Mouse (Mus musculus) limb, embryonic 10.5 days (tissue): ENCODE results near the gene Upk1a. TPM values are rescaled to one million over a fixed set of nuclear protein-coding genes. Genes with fewer than 3 reads are reported as not detected.
A peak's percentile ranks its signal among the peaks of the same experiment; 100 is the strongest.

Source experiments
- DNase-seq: peaks from one replicate; pipeline ENCODE4 v3.0.0-alpha.2; 2017; ENCODE audit warnings: low spot score
- H3K27ac ChIP-seq: fragments of 300-500 bp; sonication (generic); 2 replicates; pipeline ENCODE4 v1.5.1; 2016; ENCODE audit warnings: mild to moderate bottlenecking
- H3K27me3 ChIP-seq: fragments of 300-500 bp; sonication (generic); 2 replicates; pipeline ENCODE4 v1.6.1; 2016; ENCODE audit warnings: low read depth, mild to moderate bottlenecking; ENCODE audit not compliant: poor library complexity, severe bottlenecking
- H3K36me3 ChIP-seq: fragments of 300-500 bp; sonication (generic); 2 replicates; pipeline ENCODE4 v1.6.1; 2016; ENCODE audit warnings: mild to moderate bottlenecking, moderate library complexity
- H3K4me1 ChIP-seq: fragments of 300-500 bp; sonication (generic); 2 replicates; pipeline ENCODE4 v1.6.1; 2016
- H3K4me3 ChIP-seq: fragments of 300-500 bp; sonication (generic); 2 replicates; pipeline ENCODE4 v1.5.1; 2016; ENCODE audit warnings: mild to moderate bottlenecking, moderate library complexity
- H3K9me3 ChIP-seq: fragments of 300-500 bp; sonication (generic); replicated peaks from 2 replicates; pipeline ENCODE4 v1.6.1; 2016; ENCODE audit warnings: mild to moderate bottlenecking
- WGBS: fragments of 180-500 bp; shearing (Covaris S2); methylation state at CpG from one replicate; pipeline ENCODE4 v1.1.7; 2016; 5-methylcytosine and 5-hydroxymethylcytosine counted together
- polyA plus RNA-seq: library from polyadenylated mRNA; unstranded; fragments of >200 nt; fragmentation: Nextera tagmentation; extraction: Ambion mirVana; gene quantifications from 2 replicates; pipeline ENCODE4 v1.2.1, GENCODE M21; 2016

Gene Upk1a
- polyA plus RNA-seq, 1 experiment from 2014 or later = 7.9 TPM

DNA sequence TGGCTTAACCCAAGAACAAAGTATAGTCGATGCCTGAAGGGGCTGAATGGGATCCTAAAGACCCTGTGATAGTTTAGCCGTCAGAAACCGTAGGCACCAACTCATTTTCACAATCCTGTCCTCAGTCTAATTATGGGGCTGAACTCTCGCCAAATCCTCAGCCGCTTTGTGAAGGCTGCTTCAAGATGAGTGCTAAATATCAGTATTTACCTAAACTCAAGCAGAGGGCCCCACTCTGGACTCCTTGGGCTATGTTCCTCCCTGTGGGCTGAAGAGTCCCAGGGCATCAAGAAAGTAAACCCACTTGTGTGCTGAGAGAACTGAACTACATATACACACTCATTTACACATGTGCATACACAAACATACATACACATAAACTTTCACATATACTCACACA lies 15.8 kb downstream of the Upk1a start:
- no peak for DNase-seq
- 79% methylated on average over 5 of the region's 5 CpGs for WGBS
- H3K9me3 ChIP-seq = no peaks in the 10 kb centered on the region
- no peak overlapping the region for H3K4me3 ChIP-seq
- no peak overlapping the region for H3K27ac ChIP-seq
- no peaks in the 10 kb centered on the region for H3K27me3 ChIP-seq
- H3K36me3 ChIP-seq = no peaks in the 10 kb centered on the region
- H3K4me1 ChIP-seq = no peaks in the 10 kb centered on the region

DNA sequence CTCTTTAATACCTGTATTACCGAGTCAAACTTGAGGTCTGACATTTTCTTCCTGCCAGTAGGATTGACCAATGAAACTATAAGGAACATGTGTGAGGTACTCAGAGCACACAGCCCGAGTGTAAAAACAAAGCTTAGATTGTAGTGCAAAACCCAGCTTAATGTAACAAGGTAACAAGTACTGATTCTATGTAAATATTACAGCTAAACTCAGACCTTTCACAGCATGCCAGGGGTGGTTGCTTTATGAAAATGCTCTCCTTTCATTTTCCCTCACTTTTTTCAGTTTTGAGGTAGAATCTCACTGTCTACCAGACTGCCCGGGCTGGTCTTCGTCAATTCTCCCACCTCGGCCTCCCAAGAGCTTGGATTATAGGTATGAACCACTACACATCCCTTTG lies 16.6 kb downstream of the Upk1a start:
- DNase-seq = no peak
- H3K36me3 ChIP-seq = no peaks in the 10 kb centered on the region
- no peak overlapping the region for H3K27ac ChIP-seq
- H3K4me3 ChIP-seq = no peak overlapping the region
- H3K9me3 ChIP-seq = no peaks in the 10 kb centered on the region
- no peaks in the 10 kb centered on the region for H3K27me3 ChIP-seq
- H3K4me1 ChIP-seq = no peaks in the 10 kb centered on the region
- WGBS = 89% methylated on average over 5 of the region's 5 CpGs

DNA sequence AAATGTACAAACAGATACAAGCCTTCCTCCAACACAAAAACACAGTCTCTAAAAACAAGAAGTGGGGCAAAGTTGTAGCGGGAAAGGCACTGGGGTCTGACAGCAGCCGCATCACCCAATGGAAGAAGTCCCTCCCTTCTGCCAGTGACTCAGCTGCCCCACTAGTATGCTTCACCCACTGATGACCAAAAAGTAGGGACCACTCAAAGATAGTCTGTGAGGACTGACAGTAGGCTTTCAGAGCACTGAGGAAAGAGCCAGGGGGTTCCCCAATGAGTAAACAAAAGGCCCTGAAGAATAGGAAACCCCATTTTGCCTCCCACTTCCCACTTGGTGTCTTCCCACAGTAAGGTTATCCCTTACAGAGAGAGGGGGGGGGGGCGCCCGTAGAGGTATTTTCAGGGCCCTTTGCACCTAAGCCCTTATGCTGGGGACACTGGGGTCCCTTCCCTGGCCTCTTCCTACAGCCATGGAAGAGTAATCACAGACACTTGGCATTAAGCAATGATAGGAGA lies 18.1 kb downstream of the Upk1a start:
- no peak for DNase-seq

DNA sequence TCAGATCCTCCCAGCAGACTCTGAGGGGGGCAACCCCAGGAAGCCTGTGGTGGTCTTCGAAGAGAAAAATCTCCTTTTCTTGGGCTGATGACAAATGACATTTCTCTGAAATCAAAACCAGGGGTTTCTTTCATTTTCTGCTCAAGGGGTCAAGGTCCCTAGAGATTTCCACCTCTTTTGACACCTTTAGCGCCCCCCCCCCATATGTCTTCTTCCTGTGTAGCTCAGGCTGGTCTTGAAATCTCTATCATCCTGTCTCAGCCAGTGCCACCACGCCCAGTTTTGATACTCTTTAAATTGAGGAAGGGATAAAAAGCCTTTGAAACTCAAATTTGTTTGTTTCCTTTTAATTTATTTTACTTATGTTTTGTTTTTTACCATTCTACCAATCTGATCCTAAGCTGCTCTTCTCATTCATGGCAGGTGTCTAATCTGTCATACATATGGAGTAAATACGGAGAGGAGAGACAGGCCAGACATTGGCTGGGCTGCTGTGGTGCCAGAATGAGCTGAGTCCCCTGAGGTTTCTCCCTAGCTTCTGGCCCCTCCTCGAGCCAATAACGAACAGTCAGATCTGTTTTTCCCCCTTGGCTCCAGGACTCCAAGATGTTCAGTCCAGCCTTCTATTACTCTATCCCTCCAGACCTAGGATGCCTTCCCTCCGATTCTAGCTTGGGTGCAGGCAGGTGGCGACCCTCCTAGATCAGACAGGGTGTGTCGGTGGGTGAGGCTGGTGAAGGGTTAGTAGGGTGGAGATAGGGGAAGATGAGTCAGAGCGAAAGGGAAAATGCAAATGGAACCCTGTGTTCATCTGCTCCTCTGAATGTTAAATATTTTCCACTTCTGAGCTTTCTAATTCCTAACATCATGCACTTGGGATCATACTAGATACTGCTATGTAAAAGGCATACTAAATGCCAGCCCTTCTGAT lies 18.8 kb downstream of the Upk1a start:
- 84% methylated on average over 10 of the region's 10 CpGs for WGBS
- no peak for DNase-seq
- Histone ChIP-seq H3K36me3 (no peaks in the 10 kb centered on the region), H3K4me3 (no peak overlapping the region), H3K27ac (no peak overlapping the region), H3K27me3 (no peaks in the 10 kb centered on the region), H3K4me1 (peaks cover 12% of the 10 kb centered on the region), H3K9me3 (no peaks in the 10 kb centered on the region)

More for the DNA sequence above, 18.1 kb downstream of the Upk1a start:
- Histone ChIP-seq H3K4me1 (peaks cover 8% of the 10 kb centered on the region), H3K27ac (no peak overlapping the region), H3K4me3 (no peak overlapping the region), H3K9me3 (no peaks in the 10 kb centered on the region), H3K27me3 (no peaks in the 10 kb centered on the region), H3K36me3 (no peaks in the 10 kb centered on the region)
- 82% methylated on average over 4 of the region's 4 CpGs for WGBS

DNA sequence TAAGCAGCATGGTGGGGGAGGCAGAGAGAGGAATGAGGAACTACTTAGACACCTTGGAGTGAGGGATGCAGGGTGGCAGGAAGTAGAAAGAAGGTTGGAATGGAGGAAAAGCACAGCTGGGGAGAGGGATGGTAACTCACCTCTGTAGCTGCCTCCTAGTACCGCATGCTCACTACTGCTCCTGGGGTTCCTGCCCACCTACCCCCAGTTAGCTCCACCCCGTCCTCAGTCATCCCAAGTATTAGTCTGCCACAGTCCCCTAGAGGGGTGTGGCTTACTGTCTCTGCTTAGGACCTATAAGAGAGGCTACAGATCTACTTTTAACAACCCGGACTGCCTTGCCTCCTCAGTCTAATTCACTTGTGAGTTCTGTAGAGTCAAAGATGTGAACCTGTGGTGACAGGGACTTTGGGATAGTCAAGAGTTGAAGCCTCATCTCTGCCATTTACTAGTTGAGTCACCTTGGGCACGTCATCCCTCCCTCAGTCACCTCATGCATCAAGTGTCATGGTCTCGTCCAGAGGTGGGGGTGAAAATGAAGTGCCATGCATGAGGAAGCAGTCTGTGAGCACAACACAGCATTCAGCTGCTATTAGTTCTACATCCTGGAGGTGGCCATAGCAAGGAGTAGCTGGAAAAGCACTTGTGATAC lies 19.7 kb downstream of the Upk1a start:
- peaks cover 12% of the 10 kb centered on the region for H3K4me1 ChIP-seq
- no peaks in the 10 kb centered on the region for H3K9me3 ChIP-seq
- DNase-seq = no peak
- H3K36me3 ChIP-seq = no peaks in the 10 kb centered on the region
- WGBS = 41% methylated on average over 5 of the region's 5 CpGs
- H3K27me3 ChIP-seq = no peaks in the 10 kb centered on the region
- H3K27ac ChIP-seq = no peak overlapping the region
- H3K4me3 ChIP-seq = no peak overlapping the region

DNA sequence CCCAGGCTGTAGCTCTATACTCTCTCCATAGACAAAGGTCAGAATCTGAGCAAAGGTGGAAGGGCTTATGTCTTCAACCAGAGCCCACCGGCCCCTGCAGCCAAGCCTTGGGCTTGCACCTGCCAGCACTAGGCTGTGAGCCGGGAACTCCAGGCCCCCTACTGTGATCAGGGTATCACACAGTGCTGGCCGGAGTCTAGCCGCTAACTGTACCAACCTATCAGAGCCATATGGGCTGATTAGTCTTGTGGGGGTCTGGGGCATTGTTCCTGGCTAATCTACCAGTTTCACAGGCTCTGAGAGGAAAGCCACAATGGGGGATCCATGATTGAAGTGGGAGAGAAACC lies 21.1 kb downstream of the Upk1a start:
- WGBS = 56% methylated on average over 4 of the region's 4 CpGs
- no peaks in the 10 kb centered on the region for H3K9me3 ChIP-seq
- H3K36me3 ChIP-seq = peaks cover 6% of the 10 kb centered on the region
- H3K27me3 ChIP-seq = no peaks in the 10 kb centered on the region
- no peak overlapping the region for H3K4me3 ChIP-seq
- peaks cover 23% of the 10 kb centered on the region for H3K4me1 ChIP-seq
- no peak overlapping the region for H3K27ac ChIP-seq
- DNase-seq = no peak

DNA sequence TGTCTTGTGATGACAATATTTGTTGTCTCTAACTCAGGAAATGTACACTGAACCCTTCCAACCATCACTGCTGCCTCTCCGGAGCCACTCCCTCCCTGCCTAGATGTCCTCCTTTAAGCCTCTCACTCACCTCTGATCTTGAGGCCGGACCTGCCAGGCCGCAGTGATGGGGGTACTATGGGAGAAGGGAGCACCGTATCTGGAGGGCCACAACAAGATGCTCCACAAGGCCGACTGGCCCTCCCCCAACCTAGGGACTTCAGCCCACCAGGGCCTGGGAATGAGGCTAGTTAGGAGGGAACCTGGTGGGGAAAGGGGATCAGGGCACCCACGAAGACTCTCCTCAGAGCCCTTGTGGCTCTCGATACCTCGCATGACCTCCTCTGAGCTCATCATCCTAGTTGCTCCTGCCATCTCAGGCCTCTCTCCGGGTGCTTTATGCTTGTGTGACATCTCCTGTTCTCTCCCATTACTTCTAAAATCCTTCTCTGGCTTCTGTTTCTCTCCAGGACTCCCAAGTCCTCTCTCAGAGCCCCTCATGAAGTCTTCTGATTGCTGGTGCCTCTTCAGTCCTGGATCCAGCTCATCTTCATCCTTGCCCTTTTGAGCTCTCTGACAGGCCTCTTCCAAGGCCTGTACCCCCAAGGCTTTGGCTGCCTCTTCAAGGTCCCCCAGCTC lies 21.6 kb downstream of the Upk1a start:
- no peak for DNase-seq
- Histone ChIP-seq H3K9me3 (no peaks in the 10 kb centered on the region), H3K27me3 (no peaks in the 10 kb centered on the region), H3K36me3 (peaks cover 11% of the 10 kb centered on the region), H3K27ac (no peak overlapping the region), H3K4me3 (no peak overlapping the region), H3K4me1 (peaks cover 26% of the 10 kb centered on the region)
- WGBS = 83% methylated on average over 9 of the region's 9 CpGs

DNA sequence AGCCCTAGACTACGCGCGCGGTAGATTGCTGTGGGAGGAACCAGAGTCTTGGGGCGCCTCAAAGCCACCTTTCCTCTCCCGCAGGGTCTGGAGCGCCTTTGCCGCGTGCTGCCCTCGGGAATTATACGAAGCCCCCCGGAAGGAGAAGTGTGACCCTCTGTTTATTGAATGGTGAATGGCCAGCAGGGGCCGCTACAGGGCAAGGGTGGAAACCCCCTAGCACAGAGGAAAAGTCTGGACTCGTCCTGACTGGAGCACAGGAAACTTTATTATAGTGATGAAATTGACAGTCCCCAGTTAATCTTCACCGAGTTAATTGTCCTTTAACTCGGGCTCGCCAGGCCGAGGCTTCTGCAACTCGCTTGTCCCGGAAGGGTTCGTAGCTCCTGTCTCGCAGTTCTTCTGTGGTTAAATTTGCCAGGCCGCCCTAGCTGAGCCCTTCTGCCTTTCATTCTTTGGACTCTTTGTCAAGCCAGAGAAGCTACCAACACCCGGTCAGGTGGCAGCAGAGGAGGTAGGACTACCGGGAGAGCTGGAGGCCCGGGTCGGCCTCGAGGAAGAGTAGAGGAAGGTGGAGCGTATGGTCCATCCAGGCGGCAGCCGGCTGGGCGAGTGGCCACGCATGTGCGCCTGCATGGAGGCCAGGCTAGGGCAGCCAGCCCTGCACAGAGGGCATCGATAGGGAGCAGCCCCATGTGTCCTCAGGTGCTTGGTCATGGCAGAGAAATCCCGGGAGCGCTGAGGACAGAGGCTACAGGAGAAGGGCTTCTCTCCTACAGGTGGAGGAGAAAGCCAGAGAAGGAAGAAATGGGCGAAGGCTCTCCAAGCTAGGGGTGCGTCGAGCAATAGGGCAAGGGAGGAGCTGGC lies 23.0 kb downstream of the Upk1a start:
- Histone ChIP-seq H3K4me1 (peaks cover 26% of the 10 kb centered on the region), H3K9me3 (no peaks in the 10 kb centered on the region), H3K36me3 (peaks cover 25% of the 10 kb centered on the region), H3K27me3 (no peaks in the 10 kb centered on the region), H3K4me3 (peak overlapping the region; percentile 100), H3K27ac (peak overlapping the region; percentile 99)
- DNase-seq = peak; percentile 92
- 27% methylated on average over 40 of the region's 40 CpGs for WGBS

DNA sequence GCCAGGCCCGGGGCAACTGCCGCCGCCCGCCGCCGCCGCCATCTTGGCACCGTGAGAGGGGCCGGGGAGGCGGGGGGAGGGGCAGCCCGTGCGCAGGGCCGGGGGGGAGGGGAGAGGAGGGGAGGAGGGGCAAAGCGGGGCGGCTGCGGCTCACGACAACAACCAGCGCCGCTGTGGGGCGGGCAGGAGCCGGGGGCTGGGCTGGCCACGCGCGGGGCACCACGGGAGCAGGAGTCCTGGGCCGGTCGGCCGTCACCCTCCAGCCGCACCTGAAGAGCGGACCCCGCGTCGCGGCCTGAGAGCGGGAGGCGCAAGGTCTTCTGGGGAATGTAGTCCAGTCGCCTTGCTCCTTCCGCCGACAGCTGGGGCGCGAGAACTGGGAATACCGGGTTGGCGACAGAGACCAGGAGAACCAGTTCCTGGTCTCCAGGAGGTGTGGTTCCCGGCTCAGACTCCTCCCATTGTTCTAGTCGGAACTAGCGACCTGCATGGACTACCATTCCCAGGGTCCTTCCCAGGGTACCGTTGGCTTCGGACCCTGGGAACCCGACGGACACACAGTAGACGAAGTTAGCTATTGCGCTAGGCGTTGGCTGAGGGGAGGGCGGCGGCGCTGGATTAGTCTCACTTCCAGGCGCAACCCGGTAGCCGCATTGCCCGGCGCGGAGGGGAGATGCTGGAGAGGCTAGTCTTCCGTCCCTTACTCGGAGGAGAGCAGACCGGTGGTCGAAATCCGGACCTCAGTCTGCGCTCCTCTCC lies 23.8 kb downstream of the Upk1a start, which contains the start of gene Kmt2b:
Gene Kmt2b, minus strand, starts transcription at position 51 of the 759 bp plus-strand sequence.
- H3K4me3 ChIP-seq = peak within 1 kb of the TSS; percentile 100
- H3K9me3 ChIP-seq = no peaks in the 10 kb centered on the region
- H3K36me3 ChIP-seq = peaks cover 34% of the 10 kb centered on the region
- peak; percentile 97 for DNase-seq
- WGBS = under 1% methylated on average over 65 of the region's 68 CpGs
- H3K4me1 ChIP-seq = peaks cover 26% of the 10 kb centered on the region
- no peaks in the 10 kb centered on the region for H3K27me3 ChIP-seq
- peak within 1 kb of the TSS; percentile 99 for H3K27ac ChIP-seq

DNA sequence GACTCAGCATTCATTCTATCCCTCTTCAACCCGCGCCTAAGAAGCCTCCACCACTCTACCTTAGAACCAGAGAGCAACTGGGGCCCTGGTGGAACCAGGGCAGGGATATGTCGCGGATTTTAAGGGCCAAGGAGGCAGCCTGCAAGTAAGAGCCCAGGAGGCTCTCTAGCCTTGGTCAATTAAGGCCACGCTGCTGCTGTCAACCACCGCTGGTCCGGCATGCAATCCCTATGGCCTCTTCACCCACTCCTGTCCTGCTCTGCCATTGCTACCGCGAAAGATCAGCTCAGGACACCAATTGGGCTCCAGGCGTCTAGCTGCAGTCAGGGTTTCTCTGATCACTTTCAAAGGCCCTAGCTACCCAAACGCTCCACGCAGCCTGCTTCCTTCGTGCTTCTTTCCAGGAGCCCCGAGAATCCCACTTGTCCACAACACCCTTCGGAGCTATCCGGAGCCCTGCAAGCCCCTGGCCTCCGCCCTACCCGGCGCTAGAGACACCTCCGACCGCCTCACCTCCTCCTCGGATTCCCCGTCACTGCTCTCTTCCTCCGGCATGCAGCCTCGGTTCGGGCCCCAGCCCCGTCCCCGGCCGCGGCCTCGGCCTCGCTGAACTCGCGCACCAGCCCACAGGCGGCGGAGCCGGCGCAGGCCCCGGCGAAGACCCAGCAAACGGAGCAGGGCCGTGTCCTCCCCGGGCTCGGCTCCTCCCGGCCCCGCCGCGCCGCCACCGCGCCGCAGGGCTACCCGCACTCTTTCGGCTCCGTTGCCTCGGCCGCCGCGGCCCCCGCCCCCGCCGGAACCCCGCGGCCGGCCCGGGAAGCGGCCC lies 24.6 kb downstream of the Upk1a start:
- under 1% methylated on average over 64 of the region's 67 CpGs for WGBS
- Histone ChIP-seq H3K4me1 (peaks cover 26% of the 10 kb centered on the region), H3K4me3 (peak overlapping the region; percentile 100), H3K36me3 (peaks cover 42% of the 10 kb centered on the region), H3K27me3 (no peaks in the 10 kb centered on the region), H3K27ac (peak overlapping the region; percentile 99), H3K9me3 (no peaks in the 10 kb centered on the region)
- DNase-seq = peak; percentile 66

DNA sequence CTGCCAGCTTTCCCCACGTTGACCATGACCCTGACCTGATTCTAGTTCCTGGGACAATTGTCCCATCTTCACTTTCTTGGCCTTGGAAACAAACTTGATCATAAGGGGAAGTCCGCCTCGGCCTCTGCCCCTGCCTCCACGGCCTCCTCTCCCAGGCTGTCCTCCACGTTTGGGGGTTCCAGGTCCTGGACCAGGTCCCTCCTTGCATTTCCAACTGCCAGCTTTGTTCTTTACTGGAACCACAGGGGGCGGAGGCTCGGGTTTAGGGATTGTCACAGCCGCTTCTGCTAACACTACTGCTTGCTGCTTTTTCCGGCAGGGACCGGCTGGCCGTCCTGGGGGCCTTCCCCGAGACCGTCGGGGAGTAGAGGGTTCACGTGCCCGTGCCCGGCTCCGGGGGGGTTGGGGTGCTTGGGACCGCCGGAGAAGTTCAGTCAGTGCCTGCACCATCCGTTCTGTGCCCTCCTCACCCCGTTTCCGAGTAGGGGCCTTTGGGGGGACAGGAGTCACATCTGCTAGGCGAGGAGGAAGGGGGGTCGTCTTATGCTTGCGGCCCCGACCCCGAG lies 26.1 kb downstream of the Upk1a start:
- Histone ChIP-seq H3K4me3 (peak overlapping the region; percentile 100), H3K36me3 (peaks cover 57% of the 10 kb centered on the region), H3K27me3 (no peaks in the 10 kb centered on the region), H3K4me1 (peaks cover 26% of the 10 kb centered on the region), H3K27ac (no peak overlapping the region), H3K9me3 (no peaks in the 10 kb centered on the region)
- no peak for DNase-seq
- 94% methylated on average over 28 of the region's 28 CpGs for WGBS
